Comparison of ENCODE assay signal across 15 mouse cellular contexts in genomic region chr11:43767749-43768148, GRCm38 (mm10). TPM values are rescaled to one million over a fixed set of nuclear protein-coding genes. Genes with fewer than 3 reads are reported as not detected.
DNase-seq lines count a peak whose midpoint lies in the region; ATAC-seq and TF ChIP-seq lines count a peak whose summit lies in the region.
"Had no signal": no experiment of that assay in that cellular context is flagged by ENCODE, and none has a peak within 500 bp of the region (broad histone marks: within the 10 kb centered on the region; RNA-seq: fewer than 3 reads in every experiment).

No protein-coding gene starts in this region.

- no peak for TF ChIP-seq CTCF in testis, adult 2 months (IDR thresholded peaks at IDR 0.05; ENCODE audit: control insufficient read depth, insufficient read depth, insufficient replicate concordance, low read depth, low read length)
- no peak for TF ChIP-seq CTCF in layer of hippocampus, adult 2 months (conservative IDR thresholded peaks at IDR 0.05)

- H3K9ac ChIP-seq in heart, embryonic 13.5 days, result no peak overlapping the region
- H3K9ac ChIP-seq in limb, embryonic 12.5 days (replicated peaks), result no peak overlapping the region
- H3K9ac ChIP-seq: liver, embryonic 14.5 days had no signal

- ATAC-seq in heart, embryonic 13.5 days (ENCODE audit: extremely low read depth, insufficient number of reproducible peaks, low FRiP score, low TSS enrichment), result no peak
- ATAC-seq in limb, embryonic 12.5 days (ENCODE audit: insufficient number of reproducible peaks, insufficient read depth, low FRiP score, low TSS enrichment, low read depth), result no peak
- no peak for ATAC-seq in CD4-positive, CD25-positive, alpha-beta regulatory T cell, adult 4 months

- peaks cover 7% of the 10 kb centered on the region; the same call in 1 of the 2 replicates for H3K4me1 ChIP-seq in heart, embryonic 13.5 days
- no peaks in the 10 kb centered on the region for H3K4me1 ChIP-seq in limb, embryonic 12.5 days (replicated peaks)
- H3K4me1 ChIP-seq in limb, embryonic 10.5 days, result 0 out of 2 replicates have a peak, but pooled peaks cover 3% of the 10 kb centered on the region
- H3K4me1 ChIP-seq in testis, adult 2 months (ENCODE audit: control insufficient read depth, insufficient read depth, low read length), result peaks cover 2% of the 10 kb centered on the region
- H3K4me1 ChIP-seq: forebrain, embryonic 10.5 days had no signal

- H3K27ac ChIP-seq in heart, embryonic 13.5 days (replicated peaks), result no peak overlapping the region
- H3K27ac ChIP-seq in limb, embryonic 12.5 days, result no peak overlapping the region
- no peak overlapping the region for H3K27ac ChIP-seq in limb, embryonic 10.5 days
- H3K27ac ChIP-seq in testis, adult 2 months (ENCODE audit: control insufficient read depth, insufficient read depth, low read depth, low read length), result no peak overlapping the region
- H3K27ac ChIP-seq in layer of hippocampus, adult 2 months, result no peak overlapping the region
- H3K27ac ChIP-seq: forebrain, embryonic 10.5 days; left cerebral cortex, adult 2 months; liver, embryonic 14.5 days had no signal

- peak overlapping the region; percentile 75 for H3K4me2 ChIP-seq in heart, embryonic 13.5 days
- peak overlapping the region; percentile 76 for H3K4me2 ChIP-seq in limb, embryonic 12.5 days

- H3K4me3 ChIP-seq in heart, embryonic 13.5 days, result peak overlapping the region; percentile 61; the same call in 1 of the 2 replicates
- H3K4me3 ChIP-seq in limb, embryonic 12.5 days (replicated peaks), result 0 out of 2 replicates have a peak overlapping the region, but pooled peaks have one; percentile 53
- H3K4me3 ChIP-seq in limb, embryonic 10.5 days, result no peak overlapping the region
- H3K4me3 ChIP-seq in testis, adult 2 months (ENCODE audit: control insufficient read depth, low read depth, low read length), result peak overlapping the region; percentile 19; the same call in 1 of the 2 replicates
- no peak overlapping the region for H3K4me3 ChIP-seq in layer of hippocampus, adult 2 months

- no peaks in the 10 kb centered on the region for H3K36me3 ChIP-seq in heart, embryonic 13.5 days
- H3K36me3 ChIP-seq in limb, embryonic 12.5 days, result no peaks in the 10 kb centered on the region
- H3K36me3 ChIP-seq in limb, embryonic 10.5 days, result no peaks in the 10 kb centered on the region
- no peaks in the 10 kb centered on the region for H3K36me3 ChIP-seq in testis, adult 2 months (ENCODE audit: control insufficient read depth, insufficient read depth, low read length)
- H3K36me3 ChIP-seq: forebrain, embryonic 10.5 days had no signal

- peaks cover 15% of the 10 kb centered on the region for H3K27me3 ChIP-seq in heart, embryonic 13.5 days (replicated peaks)
- peaks cover 20% of the 10 kb centered on the region for H3K27me3 ChIP-seq in limb, embryonic 12.5 days
- 0 out of 2 replicates have a peak, but pooled peaks cover 4% of the 10 kb centered on the region for H3K27me3 ChIP-seq in limb, embryonic 10.5 days (ENCODE audit: low read depth, poor library complexity, severe bottlenecking)
- no peaks in the 10 kb centered on the region for H3K27me3 ChIP-seq in testis, adult 2 months (ENCODE audit: control insufficient read depth, insufficient read depth, low read length)

- TF ChIP-seq POLR2A in testis, adult 2 months (IDR thresholded peaks at IDR 0.05; ENCODE audit: control insufficient read depth, low read depth, low read length), result no peak

- no peaks in the 10 kb centered on the region for H3K9me3 ChIP-seq in heart, embryonic 13.5 days
- no peaks in the 10 kb centered on the region for H3K9me3 ChIP-seq in limb, embryonic 12.5 days
- no peaks in the 10 kb centered on the region for H3K9me3 ChIP-seq in limb, embryonic 10.5 days (replicated peaks)
- H3K9me3 ChIP-seq: forebrain, embryonic 10.5 days had no signal

- intact Hi-C loops in heart, postnatal 25 days (cut with DNase I), result loop anchor here (2.0 kb wide), 1 partner anchor 685 kb away; no protein-coding TSS in a partner anchor

- WGBS in heart, embryonic 13.5 days, result 62% methylated on average over 11 of the region's 11 CpGs
- 60% methylated on average over 11 of the region's 11 CpGs for WGBS in limb, embryonic 12.5 days
- 75% methylated on average over 11 of the region's 11 CpGs for WGBS in limb, embryonic 10.5 days

- DNase-seq in heart, postnatal 25 days (ENCODE audit: low spot score), result no peak
- DNase-seq in limb, embryonic 10.5 days (ENCODE audit: low spot score), result no peak
- no peak for DNase-seq in testis, postnatal 14 days (ENCODE audit: low spot score)
- DNase-seq in layer of hippocampus, adult 2 months (ENCODE audit: low spot score in 2 of 2), result no peak
- DNase-seq: cerebellum, adult 18-20 months; embryo, embryonic 11 days; kidney, postnatal 14 days; right cerebral cortex, postnatal 4 days had no signal

RNA-seq across cellular contexts. Expression of gene Ttc1, which starts 19.9 kb away (rescaled TPM):
- 54.4 and 57.8 TPM in 2 replicates for polyA plus RNA-seq in heart, embryonic 13.5 days (2015; fragmentation: Nextera tagmentation; extraction: Ambion mirVana)
- 10 to 100 TPM; 47.5 to 47.9 TPM for total RNA-seq in heart, postnatal 25 days (2021)
- polyA plus RNA-seq in limb, embryonic 12.5 days (2016; fragmentation: Nextera tagmentation; extraction: Ambion mirVana), result 74.4 and 74.8 TPM in 2 replicates
- 74.5 and 79.9 TPM in 2 replicates for polyA plus RNA-seq in limb, embryonic 10.5 days (2016; fragmentation: Nextera tagmentation; extraction: Ambion mirVana)
- polyA plus RNA-seq in testis, adult 2 months (2012; rRNA removed), result 38.6 and 44.9 TPM in 2 replicates
- total RNA-seq in layer of hippocampus, adult 2 months (2021), result 10 to 100 TPM; 55.1 to 58.2 TPM
- polyA plus RNA-seq in CD4-positive, CD25-positive, alpha-beta regulatory T cell, adult 4 months (2017; shearing (Covaris generic)), result 100 to 1,000 TPM in 1 of 2 experiments, 10 to 100 TPM in 1; 99.4 to 106 TPM

Comparison
In these comparisons a context has a peak if more than half of its experiments do, and no peak if none do; other contexts are left out.
1. H3K4me3 ChIP-seq: peak in heart, embryonic 13.5 days (single experiment), limb, embryonic 12.5 days (single experiment) and testis, adult 2 months (single experiment); none in limb, embryonic 10.5 days (single experiment) and layer of hippocampus, adult 2 months (single experiment).